Mouse (Mus musculus) NIH3T3 (cell line): ENCODE measurements at regions not wholly inside any gene's neighbourhood (a gene's known extent, or its start where the extent isn't known, plus 50 kb on each side); places are given as distances from the start of the nearest gene placed in this dataset.
A peak's percentile ranks its signal among the peaks of the same experiment; 100 is the strongest.

ENCODE experiments used
- DNase-seq: peaks from one replicate; pipeline ENCODE4 v3.0.0-alpha.2; 2012; ENCODE audit warnings: low read depth

GRCm38 (mm10) chr14:47795062-47795461, 146.8 kb downstream of the Ktn1 start:
- DNase-seq: no peak

- no peak for DNase-seq
Measured at GRCm38 (mm10) chr14:47798203-47798602, 150.0 kb downstream of the Ktn1 start.

- peak; percentile 83 for DNase-seq
Measured at GRCm38 (mm10) chr14:47799564-47799963, 151.3 kb downstream of the Ktn1 start.

GRCm38 (mm10) chr14:47805202-47805601, 157.0 kb downstream of the Ktn1 start:
- DNase-seq: no peak

GRCm38 (mm10) chr14:47805771-47806535, 157.7 kb downstream of the Ktn1 start:
- no peak for DNase-seq

GRCm38 (mm10) chr14:47808097-47808910, 160.1 kb downstream of the Ktn1 start:
- DNase-seq: peak; percentile 64

GRCm38 (mm10) chr14:47818224-47818623, 170.0 kb downstream of the Ktn1 start:
- DNase-seq: no peak

- DNase-seq: peak; percentile 38
Measured at GRCm38 (mm10) chr14:47818641-47819040, 170.4 kb downstream of the Ktn1 start.

GRCm38 (mm10) chr14:47820571-47821143, 172.4 kb downstream of the Ktn1 start:
- no peak for DNase-seq

- no peak for DNase-seq
Measured at GRCm38 (mm10) chr14:47823182-47823581, 174.9 kb downstream of the Ktn1 start.

GRCm38 (mm10) chr14:47823696-47824095, 175.4 kb downstream of the Ktn1 start:
- no peak for DNase-seq

GRCm38 (mm10) chr14:47825446-47825956, 177.3 kb downstream of the Ktn1 start:
- no peak for DNase-seq

GRCm38 (mm10) chr14:47826545-47826944, 178.3 kb downstream of the Ktn1 start:
- no peak for DNase-seq

- peak; percentile 42 for DNase-seq
Measured at GRCm38 (mm10) chr14:47827623-47828022, 179.4 kb downstream of the Ktn1 start.

GRCm38 (mm10) chr14:47833696-47834095, 185.4 kb downstream of the Ktn1 start:
- no peak for DNase-seq

GRCm38 (mm10) chr14:47835408-47835807, 187.2 kb downstream of the Ktn1 start:
- DNase-seq: no peak

- peak; percentile 47 for DNase-seq
Measured at GRCm38 (mm10) chr14:47839493-47840215, 191.4 kb downstream of the Ktn1 start.

GRCm38 (mm10) chr14:47844366-47844765, 196.1 kb downstream of the Ktn1 start:
- no peak for DNase-seq

GRCm38 (mm10) chr14:47848861-47849260, 200.6 kb downstream of the Ktn1 start:
- DNase-seq: peak; percentile 41

GRCm38 (mm10) chr14:47856280-47856765, 208.1 kb downstream of the Ktn1 start:
- DNase-seq: no peak

GRCm38 (mm10) chr14:47857271-47857670, 209.0 kb downstream of the Ktn1 start:
- DNase-seq: no peak
